Mouse (Mus musculus) MEL (cell line): ENCODE data around the gene Mslnl. TPM values are rescaled to one million over a fixed set of nuclear protein-coding genes. Genes with fewer than 3 reads are reported as not detected.

Experiments used
- DNase-seq: peaks from one replicate; pipeline ENCODE4 v3.0.0; 2011; ENCODE audit warnings: low read depth, low spot score
- H3K27ac ChIP-seq: 2 replicates; pipeline ENCODE4 v1.5.1; 2012; ENCODE audit warnings: low read depth, mild to moderate bottlenecking, control low read depth, low read length, moderate library complexity; ENCODE audit not compliant: control insufficient read depth
- H3K27me3 ChIP-seq, 2 experiments: fragments of 150-350 bp in 1 of 2; sonication (generic) in 1 of 2; 2 replicates each; pipeline ENCODE4 v1.6.1; 2012; ENCODE audit warnings: low read length in 2 of 2, mild to moderate bottlenecking in 2 of 2, improper control_type of control experiment in 1 of 2, moderate library complexity in 1 of 2; ENCODE audit not compliant: insufficient read depth in 2 of 2, control insufficient read depth in 1 of 2
- H3K36me3 ChIP-seq, 2 experiments: 2 replicates each; pipeline ENCODE4 v1.6.1; 2012 to 2014; ENCODE audit warnings: low read length in 2 of 2, improper control_type of control experiment in 1 of 2, inconsistent platforms in 1 of 2, mild to moderate bottlenecking in 1 of 2; ENCODE audit not compliant: insufficient read depth in 2 of 2, control insufficient read depth in 1 of 2
- H3K4me1 ChIP-seq, 2 experiments: fragments of 150-350 bp in 1 of 2; sonication (generic) in 1 of 2; 2 replicates each; pipeline ENCODE4 v1.6.1; 2012; ENCODE audit warnings: low read length in 2 of 2, improper control_type of control experiment in 1 of 2, mild to moderate bottlenecking in 1 of 2; ENCODE audit not compliant: insufficient read depth in 2 of 2, control insufficient read depth in 1 of 2
- H3K4me3 ChIP-seq, 2 experiments: fragments of 150-350 bp in 1 of 2; sonication (generic) in 1 of 2; 2 replicates each; pipeline ENCODE4 v1.5.1; 2012; ENCODE audit warnings: low read depth in 2 of 2, low read length in 2 of 2, mild to moderate bottlenecking in 2 of 2, moderate library complexity in 2 of 2, control low read depth in 1 of 2, improper control_type of control experiment in 1 of 2; ENCODE audit not compliant: control insufficient read depth in 1 of 2, insufficient read depth in 1 of 2
- H3K79me2 ChIP-seq: 2 replicates; pipeline ENCODE4 v1.6.1; 2012; ENCODE audit warnings: mild to moderate bottlenecking, low read length, moderate library complexity; ENCODE audit not compliant: control insufficient read depth, poor library complexity, insufficient read depth
- H3K9ac ChIP-seq: 2 replicates; pipeline ENCODE4 v1.6.1; 2012; ENCODE audit warnings: low read depth, mild to moderate bottlenecking, control low read depth, low read length, moderate library complexity; ENCODE audit not compliant: control insufficient read depth, poor library complexity, severe bottlenecking
- H3K9me3 ChIP-seq: fragments of 150-350 bp; sonication (generic); replicated peaks from 2 replicates; pipeline ENCODE4 v1.6.1; 2012; ENCODE audit warnings: mild to moderate bottlenecking, low read length, improper control_type of control experiment, moderate library complexity; ENCODE audit not compliant: insufficient read depth
- BHLHE40 ChIP-seq: IDR thresholded peaks from 2 replicates; pipeline ENCODE4 v1.6.1; 2012; ENCODE audit warnings: low read depth, mild to moderate bottlenecking, inconsistent platforms, low read length, improper control_type of control experiment, borderline replicate concordance
- CHD1 ChIP-seq: IDR thresholded peaks from 2 replicates; pipeline ENCODE4 v1.6.1; 2012; ENCODE audit warnings: low read depth, mild to moderate bottlenecking, inconsistent platforms, low read length, improper control_type of control experiment
- CHD2 ChIP-seq: IDR thresholded peaks from 2 replicates; pipeline ENCODE4 v1.6.1; 2011; ENCODE audit warnings: low read length, improper control_type of control experiment
- CTCF ChIP-seq, 3 experiments: IDR thresholded peaks in 2 of 3; conservative IDR thresholded peaks in 1 of 3; 2 replicates each; pipeline ENCODE4 v1.5.1; 2011 to 2012; ENCODE audit warnings: low read length in 3 of 3, low read depth in 2 of 3, mild to moderate bottlenecking in 2 of 3, improper control_type of control experiment in 1 of 3, inconsistent platforms in 1 of 3, mixed read lengths in 1 of 3, moderate library complexity in 1 of 3; ENCODE audit not compliant: control insufficient read depth in 1 of 3, insufficient read depth in 1 of 3, poor library complexity in 1 of 3, severe bottlenecking in 1 of 3
- E2F4 ChIP-seq: IDR thresholded peaks from 2 replicates; pipeline ENCODE4 v1.6.1; 2011; ENCODE audit warnings: low read depth, low read length, improper control_type of control experiment, borderline replicate concordance
- ELF1 ChIP-seq: IDR thresholded peaks from 2 replicates; pipeline ENCODE4 v1.6.1; 2014; ENCODE audit warnings: low read depth, mild to moderate bottlenecking, inconsistent platforms, low read length, improper control_type of control experiment, moderate library complexity
- EP300 ChIP-seq, 2 experiments: IDR thresholded peaks; 2 replicates each; pipeline ENCODE4 v1.6.1; 2011; ENCODE audit warnings: improper control_type of control experiment in 2 of 2, low read length in 2 of 2, low read depth in 1 of 2, mild to moderate bottlenecking in 1 of 2
- ETS1 ChIP-seq: IDR thresholded peaks from 2 replicates; pipeline ENCODE4 v1.6.1; 2012; ENCODE audit warnings: low read depth, mild to moderate bottlenecking, inconsistent platforms, low read length, improper control_type of control experiment, moderate library complexity
- GABPA ChIP-seq: IDR thresholded peaks from 2 replicates; pipeline ENCODE4 v1.6.1; 2012; ENCODE audit warnings: low read depth, mild to moderate bottlenecking, inconsistent platforms, low read length, improper control_type of control experiment, moderate library complexity
- GATA1 ChIP-seq: IDR thresholded peaks from 2 replicates; pipeline ENCODE4 v1.6.1; 2011; ENCODE audit warnings: low read depth, low read length, improper control_type of control experiment
- HCFC1 ChIP-seq: IDR thresholded peaks from 2 replicates; pipeline ENCODE4 v1.6.1; 2012; ENCODE audit warnings: low read depth, mild to moderate bottlenecking, inconsistent platforms, low read length, improper control_type of control experiment, moderate library complexity
- JUND ChIP-seq: IDR thresholded peaks from 2 replicates; pipeline ENCODE4 v1.6.1; 2011; ENCODE audit warnings: low read depth, mild to moderate bottlenecking, improper control_type of control experiment, low read length
- MAX ChIP-seq: IDR thresholded peaks from 2 replicates; pipeline ENCODE4 v1.6.1; 2011; ENCODE audit warnings: low read length, improper control_type of control experiment
- MAZ ChIP-seq: IDR thresholded peaks from 2 replicates; pipeline ENCODE4 v1.6.1; 2012; ENCODE audit warnings: low read depth, mild to moderate bottlenecking, inconsistent platforms, low read length, improper control_type of control experiment
- MEF2A ChIP-seq: IDR thresholded peaks from 2 replicates; pipeline ENCODE4 v1.6.1; 2014; ENCODE audit warnings: low read depth, mild to moderate bottlenecking, inconsistent platforms, low read length, improper control_type of control experiment; ENCODE audit not compliant: poor library complexity, insufficient replicate concordance, severe bottlenecking; ENCODE audit errors: extremely low read depth
- MXI1 ChIP-seq: IDR thresholded peaks from 2 replicates; pipeline ENCODE4 v1.6.1; 2011; ENCODE audit warnings: mild to moderate bottlenecking, low read depth, low read length, improper control_type of control experiment
- MYC ChIP-seq: IDR thresholded peaks from 2 replicates; pipeline ENCODE4 v1.6.1; 2011; ENCODE audit warnings: low read depth, mild to moderate bottlenecking, low read length, improper control_type of control experiment, moderate library complexity
- NRF1 ChIP-seq: IDR thresholded peaks from 2 replicates; pipeline ENCODE4 v1.6.1; 2014; ENCODE audit warnings: low read depth, mild to moderate bottlenecking, inconsistent platforms, low read length, improper control_type of control experiment, moderate library complexity; ENCODE audit not compliant: poor library complexity, insufficient read depth, severe bottlenecking
- POLR2A ChIP-seq, 2 experiments: IDR thresholded peaks; 2 replicates each; pipeline ENCODE4 v1.6.1; 2011 to 2012; ENCODE audit warnings: low read length in 2 of 2, mild to moderate bottlenecking in 2 of 2, control low read depth in 1 of 2, improper control_type of control experiment in 1 of 2, low read depth in 1 of 2, moderate library complexity in 1 of 2; ENCODE audit not compliant: control insufficient read depth in 1 of 2, insufficient read depth in 1 of 2, poor library complexity in 1 of 2
- POLR2AphosphoS2 ChIP-seq: IDR thresholded peaks from 2 replicates; pipeline ENCODE4 v1.6.1; 2011; ENCODE audit warnings: low read length, improper control_type of control experiment
- POLR2AphosphoS5 ChIP-seq: IDR thresholded peaks from 2 replicates; pipeline ENCODE4 v1.6.1; 2012; ENCODE audit warnings: low read depth, borderline replicate concordance, mild to moderate bottlenecking, inconsistent platforms, low read length, moderate library complexity, mixed read lengths
- RAD21 ChIP-seq: IDR thresholded peaks from 2 replicates; pipeline ENCODE4 v1.6.1; 2011; ENCODE audit warnings: mild to moderate bottlenecking, low read depth, low read length, improper control_type of control experiment
- RCOR1 ChIP-seq: IDR thresholded peaks from 2 replicates; pipeline ENCODE4 v1.6.1; 2012; ENCODE audit warnings: low read depth, mild to moderate bottlenecking, inconsistent platforms, low read length, improper control_type of control experiment
- SIN3A ChIP-seq: IDR thresholded peaks from 2 replicates; pipeline ENCODE4 v1.6.1; 2012; ENCODE audit warnings: low read length, improper control_type of control experiment, inconsistent platforms
- SMC3 ChIP-seq: IDR thresholded peaks from 2 replicates; pipeline ENCODE4 v1.6.1; 2011; ENCODE audit warnings: low read depth, low read length, improper control_type of control experiment
- TAL1 ChIP-seq: IDR thresholded peaks from 2 replicates; pipeline ENCODE4 v1.6.1; 2012; ENCODE audit warnings: mild to moderate bottlenecking, inconsistent platforms, low read length, moderate library complexity, mixed read lengths
- TBP ChIP-seq: IDR thresholded peaks from 2 replicates; pipeline ENCODE4 v1.8.0; 2011; ENCODE audit warnings: low read depth, low read length, improper control_type of control experiment
- TCF12 ChIP-seq: IDR thresholded peaks from 2 replicates; pipeline ENCODE4 v1.6.1; 2014; ENCODE audit warnings: low read depth, mild to moderate bottlenecking, inconsistent platforms, low read length, improper control_type of control experiment, moderate library complexity
- UBTF ChIP-seq: IDR thresholded peaks from 2 replicates; pipeline ENCODE4 v1.6.1; 2012; ENCODE audit warnings: low read depth, mild to moderate bottlenecking, inconsistent platforms, low read length, improper control_type of control experiment, moderate library complexity, borderline replicate concordance; ENCODE audit not compliant: insufficient read depth
- USF1 ChIP-seq: IDR thresholded peaks from 2 replicates; pipeline ENCODE4 v1.6.1; 2014; ENCODE audit warnings: low read depth, mild to moderate bottlenecking, inconsistent platforms, low read length, improper control_type of control experiment, moderate library complexity
- ZC3H11A ChIP-seq: IDR thresholded peaks from 2 replicates; pipeline ENCODE4 v1.6.1; 2012; ENCODE audit warnings: low read depth, mild to moderate bottlenecking, inconsistent platforms, low read length, improper control_type of control experiment
- ZKSCAN1 ChIP-seq: IDR thresholded peaks from 2 replicates; pipeline ENCODE4 v1.6.1; 2012; ENCODE audit warnings: low read depth, mild to moderate bottlenecking, inconsistent platforms, low read length, improper control_type of control experiment, moderate library complexity
- ZNF384 ChIP-seq: IDR thresholded peaks from 2 replicates; pipeline ENCODE4 v1.6.1; 2012; ENCODE audit warnings: low read depth, mild to moderate bottlenecking, inconsistent platforms, low read length, improper control_type of control experiment
- polyA plus RNA-seq, 2 experiments: library from polyadenylated mRNA; stranded (reverse) in 1 of 2; unstranded in 1 of 2; fragments of >175 nt in 1 of 2; fragments of >200 nt in 1 of 2; gene quantifications; 2 replicates each; pipeline versions ENCODE4 v1.2.1 to v1.2.4; 2012; ENCODE audit warnings: low replicate concordance in 2 of 2, low read depth in 1 of 2; ENCODE audit not compliant: insufficient read length in 2 of 2, insufficient read depth in 1 of 2, missing spikeins in 1 of 2
- total RNA-seq: library from RNA; depleted of rRNA; stranded (reverse); fragments of 300-350 nt; gene quantifications from 2 replicates; pipeline ENCODE4 v1.2.3, GENCODE M21; 2012

Gene Mslnl
- total and polyA plus RNA-seq, 3 experiments, result 0.08 TPM; not detected in 1

DNA sequence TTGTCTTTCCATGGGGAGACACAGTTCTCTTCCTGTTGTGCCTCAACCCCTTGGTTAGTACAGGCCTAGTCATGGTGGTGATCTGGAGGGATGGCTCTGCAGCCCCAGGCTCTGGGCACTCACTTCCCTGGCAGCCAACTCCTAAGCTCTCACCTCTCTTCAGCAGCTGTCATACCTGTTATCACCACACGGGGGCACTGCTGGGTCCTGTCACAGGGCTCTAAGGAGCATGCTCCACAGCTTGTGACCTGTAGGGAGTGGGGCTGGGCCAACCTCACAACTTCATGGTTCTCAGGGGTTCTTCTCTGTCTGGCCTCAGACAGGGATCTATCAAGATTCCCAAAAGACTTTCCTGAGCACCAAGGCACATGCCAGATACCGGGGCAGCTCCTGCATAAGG is 3.8 kb upstream of the Mslnl start (continued):
- TF ChIP-seq POLR2A (IDR thresholded peaks at IDR 0.05; ENCODE audit: control insufficient read depth in 1 of 2, insufficient read depth in 1 of 2, low read depth in 1 of 2, low read length in 2 of 2, poor library complexity in 1 of 2) (0 out of 4 replicates have a peak, but pooled peaks of 1 of the 2 experiments have one; percentile 17), CHD1 (no peak), ZNF384 (no peak), NRF1 (peak; percentile 72), USF1 (no peak)

DNA sequence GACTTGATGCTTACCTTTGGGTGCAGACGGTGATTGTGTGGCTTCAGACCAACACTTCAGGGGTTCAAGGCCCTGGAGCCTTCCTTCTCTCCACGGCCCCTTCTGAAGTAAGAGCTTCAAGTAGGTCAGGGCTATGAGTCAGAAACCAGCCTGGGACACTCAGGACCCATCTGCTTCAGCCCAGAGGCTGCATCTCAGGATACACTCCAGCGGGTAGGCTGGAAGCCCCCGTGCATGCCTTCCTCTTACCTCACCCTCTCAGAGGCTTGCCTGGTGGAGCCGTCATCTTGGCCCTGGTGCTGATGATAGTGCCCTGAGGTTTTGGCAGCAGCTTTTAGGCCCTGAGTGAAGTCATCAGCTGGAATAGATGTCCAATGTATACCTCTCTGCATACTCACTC is 596 bp upstream of the Mslnl start:
- no peaks in the 10 kb centered on the region for H3K9me3 ChIP-seq

DNA sequence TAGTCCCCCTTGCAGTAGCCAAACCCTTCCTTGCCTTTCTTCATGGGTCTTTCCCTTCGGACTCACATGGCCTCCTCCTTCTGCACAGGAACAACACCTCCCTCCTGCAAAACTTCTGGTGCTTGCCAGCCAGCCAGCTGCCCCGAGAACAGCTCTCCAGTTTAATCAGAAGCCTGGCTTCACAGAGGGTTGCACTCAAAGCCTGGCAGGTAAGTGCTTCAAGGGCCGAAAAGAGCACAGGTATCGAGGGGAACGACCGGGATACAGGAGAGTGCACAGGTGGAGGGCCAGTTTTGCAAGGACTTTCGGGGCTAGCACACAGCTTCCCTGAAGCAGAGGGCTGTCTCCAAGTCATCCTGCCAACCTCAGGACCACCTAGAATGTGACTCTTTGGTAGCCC is 3.0 kb downstream of the Mslnl start:
- H3K9me3 ChIP-seq, result no peaks in the 10 kb centered on the region

More for the DNA sequence above, 596 bp upstream of the Mslnl start:
- Histone ChIP-seq H3K79me2 (no peaks in the 10 kb centered on the region), H3K27me3 (no peaks in the 10 kb centered on the region), H3K4me1 (no peaks in the 10 kb centered on the region), H3K9ac (no peak overlapping the region), H3K27ac (no peak overlapping the region), H3K36me3 (no peaks in the 10 kb centered on the region), H3K4me3 (no peak overlapping the region)
- TF ChIP-seq JUND, result no peak
- TF ChIP-seq RAD21, result no peak
- no peak for TF ChIP-seq MEF2A
- no peak for TF ChIP-seq CHD2
- TF ChIP-seq EP300 (IDR thresholded peaks at IDR 0.05; ENCODE audit: low read depth in 1 of 2, low read length in 2 of 2), result no peak
- no peak for TF ChIP-seq E2F4
- no peak for TF ChIP-seq BHLHE40
- TF ChIP-seq POLR2AphosphoS5, result no peak
- no peak for TF ChIP-seq TCF12
- no peak for TF ChIP-seq TAL1
- TF ChIP-seq UBTF, result no peak
- TF ChIP-seq ZC3H11A, result no peak
- TF ChIP-seq GABPA, result no peak
- TF ChIP-seq GATA1, result no peak
- no peak for TF ChIP-seq MAZ
- TF ChIP-seq MYC, result no peak
- no peak for TF ChIP-seq CTCF (IDR thresholded peaks at IDR 0.05 in 2 of 3, conservative IDR thresholded peaks at IDR 0.05 in 1 of 3; ENCODE audit: control insufficient read depth in 1 of 3, insufficient read depth in 1 of 3, low read depth in 2 of 3, low read length in 3 of 3, poor library complexity in 1 of 3, severe bottlenecking in 1 of 3)
- no peak for TF ChIP-seq POLR2AphosphoS2
- DNase-seq, result no peak

More for the DNA sequence above, 3.0 kb downstream of the Mslnl start:
- Histone ChIP-seq H3K79me2 (no peaks in the 10 kb centered on the region), H3K4me1 (no peaks in the 10 kb centered on the region), H3K27ac (no peak overlapping the region), H3K4me3 (no peak overlapping the region), H3K36me3 (no peaks in the 10 kb centered on the region), H3K27me3 (peaks cover 4% of the 10 kb centered on the region in 2 experiments; a peak in 2 of 4 replicates), H3K9ac (no peak overlapping the region)
- TF ChIP-seq RCOR1 (no peak), ZKSCAN1 (no peak), MAZ (no peak), MAX (no peak), JUND (no peak), MXI1 (no peak), MEF2A (no peak), TCF12 (no peak), SIN3A (no peak), GABPA (no peak), SMC3 (no peak), ELF1 (no peak), HCFC1 (no peak), TBP (no peak), E2F4 (no peak), ETS1 (no peak)
- no peak for DNase-seq
